Mouse (Mus musculus): Measurements from ENCODE around the gene Ctdnep1. TPM values are rescaled to one million over a fixed set of nuclear protein-coding genes. Genes with fewer than 3 reads are reported as not detected.

Gene Ctdnep1
- total RNA-seq, 2 experiments from 2014 or later, result 217 to 261 TPM

DNA sequence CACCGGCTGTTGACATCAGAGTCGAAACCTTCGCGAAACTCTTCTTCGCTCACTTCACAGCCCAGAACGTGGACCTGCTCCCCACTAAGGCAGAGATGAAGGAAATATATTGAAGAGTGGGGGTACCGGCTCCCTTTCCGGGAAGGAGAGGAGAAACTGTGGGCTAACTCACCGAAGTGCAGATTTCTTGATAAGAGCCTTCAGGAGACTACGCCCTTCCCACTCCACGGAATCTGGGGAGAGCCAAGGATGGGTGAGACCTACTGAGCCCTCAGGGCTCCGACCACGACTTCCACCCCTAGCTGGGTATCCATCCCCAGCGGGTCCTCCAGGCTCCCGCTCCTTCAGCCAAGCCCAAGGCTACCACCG, 1.1 kb upstream of the Ctdnep1 start:
- intact Hi-C loops (cut with DNase I), result loop anchor here (2.0 kb wide), 1 partner anchor 29 kb away; no protein-coding TSS in a partner anchor
- TF ChIP-seq CTCF (IDR thresholded peaks at IDR 0.05), result no peak
- DNase-seq, result no peak
- Histone ChIP-seq H3K4me3 (peak overlapping the region; percentile 92), H3K27ac (peak overlapping the region; percentile 99)

DNA sequence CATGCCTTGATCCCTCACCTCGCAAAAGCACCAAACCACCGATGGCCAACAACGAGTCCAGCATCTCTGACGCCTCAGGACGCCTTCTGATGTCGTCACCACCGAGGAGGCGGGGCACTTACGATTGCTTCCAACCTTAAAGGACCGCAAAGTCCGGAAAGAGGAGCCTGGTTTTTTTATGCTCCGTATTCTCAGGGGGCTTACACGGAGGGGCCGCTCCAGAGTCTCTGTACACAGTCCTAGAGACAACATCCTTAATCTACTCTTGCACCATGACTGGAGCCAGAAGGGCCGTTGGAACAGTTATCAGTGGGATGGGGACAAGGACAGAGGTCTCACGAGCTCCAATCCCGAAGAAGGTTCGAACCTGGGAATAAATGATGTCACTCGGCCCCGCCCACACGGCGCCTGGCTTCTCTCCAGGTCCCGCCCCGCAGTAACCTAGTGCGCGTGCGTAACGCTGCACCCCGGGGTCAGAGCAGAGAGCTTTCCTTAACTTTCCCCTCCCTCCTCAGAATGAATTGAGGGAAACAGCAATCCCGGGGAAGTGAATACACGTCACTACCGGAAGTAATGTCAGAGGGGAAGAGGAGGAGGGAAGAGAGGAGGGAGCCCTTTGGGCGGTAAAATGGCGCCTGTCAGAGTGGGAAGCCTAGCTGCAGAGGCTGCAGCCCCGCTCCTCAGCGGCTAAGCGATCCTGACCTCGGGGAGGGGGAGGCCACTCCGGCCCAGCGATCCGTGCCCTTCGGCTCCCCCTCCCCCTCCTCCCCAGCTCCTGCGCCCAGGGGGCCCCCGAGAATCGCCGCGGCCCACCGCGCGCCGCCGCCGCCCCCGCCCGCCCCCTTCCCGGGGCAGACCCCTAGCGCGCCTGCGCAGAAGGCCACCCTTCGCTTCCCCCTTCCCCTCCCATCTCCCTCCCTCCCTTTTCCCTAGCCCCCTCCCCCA, 488 bp upstream of the Ctdnep1 start:
- no peak for TF ChIP-seq CTCF (IDR thresholded peaks at IDR 0.05)
- intact Hi-C loops (cut with DNase I), result no loop called here
- Histone ChIP-seq H3K27ac (peak overlapping the region; percentile 99), H3K4me3 (peak overlapping the region; percentile 92)
- peak; percentile 95 for DNase-seq

GRCm38 (mm10) chr11:69982225-69982624, 1.3 kb downstream of the Ctdnep1 start, which contains the start of gene Elp5:
TSS of gene Elp5 (minus strand) at chr11:69982517.
- intact Hi-C loops (cut with DNase I), result no loop called here

GRCm38 (mm10) chr11:69982877-69983276, 1.9 kb downstream of the Ctdnep1 start:
- intact Hi-C loops (cut with DNase I), result no loop called here
- H3K27ac ChIP-seq, result peak overlapping the region; percentile 99
- peak overlapping the region; percentile 92 for H3K4me3 ChIP-seq
- TF ChIP-seq CTCF (IDR thresholded peaks at IDR 0.05), result no peak
- peak; percentile 84 for DNase-seq

More at GRCm38 (mm10) chr11:69982225-69982624, 1.3 kb downstream of the Ctdnep1 start, which contains the start of gene Elp5:
- peak within 1 kb of the TSS; percentile 99 for H3K27ac ChIP-seq
- peak within 1 kb of the TSS; percentile 92 for H3K4me3 ChIP-seq
- TF ChIP-seq CTCF (IDR thresholded peaks at IDR 0.05), result no peak
- DNase-seq, result no peak

DNA sequence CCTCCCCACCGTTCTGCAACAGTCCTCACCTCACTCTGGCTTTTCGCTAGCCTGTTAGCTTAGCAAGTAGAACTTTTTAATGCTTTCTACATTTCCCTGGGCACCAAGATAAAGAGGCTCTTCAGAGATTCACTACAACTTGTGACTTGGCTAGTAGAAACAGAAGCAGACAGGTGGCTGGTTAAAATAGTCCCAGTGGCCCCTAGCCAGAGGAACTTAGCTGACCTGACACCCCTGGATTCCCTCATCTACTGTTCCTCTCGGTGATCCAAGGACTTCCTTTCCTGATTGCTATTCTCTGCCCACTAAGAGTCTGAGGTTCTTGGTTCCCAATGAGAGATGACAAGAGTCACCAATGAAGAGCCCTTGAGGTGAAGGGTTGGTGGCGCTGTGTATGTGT, 2.4 kb downstream of the Ctdnep1 start:
- Histone ChIP-seq H3K27ac (peak overlapping the region; percentile 99), H3K4me3 (peak overlapping the region; percentile 92)
- TF ChIP-seq CTCF (IDR thresholded peaks at IDR 0.05), result no peak
- DNase-seq, result peak; percentile 78
- intact Hi-C loops (cut with DNase I), result no loop called here

DNA sequence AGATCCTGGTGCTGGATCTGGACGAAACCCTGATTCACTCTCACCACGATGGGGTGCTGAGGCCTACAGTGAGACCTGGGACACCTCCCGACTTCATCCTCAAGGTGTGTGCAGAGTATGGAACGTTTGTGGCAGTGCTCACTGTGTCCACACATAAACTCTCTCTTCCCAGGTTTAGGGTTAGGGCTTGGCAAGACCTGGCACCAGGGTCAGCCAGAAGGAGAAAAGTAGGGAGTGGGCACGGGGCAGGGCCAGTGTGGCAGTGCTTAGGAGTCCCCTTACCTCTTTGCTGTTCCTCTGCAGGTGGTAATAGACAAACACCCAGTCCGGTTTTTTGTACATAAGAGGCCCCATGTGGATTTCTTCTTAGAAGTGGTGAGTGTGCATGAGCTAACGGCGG, 3.5 kb downstream of the Ctdnep1 start:
- intact Hi-C loops (cut with DNase I), result no loop called here
- peak overlapping the region; percentile 99 for H3K27ac ChIP-seq
- DNase-seq, result no peak
- no peak for TF ChIP-seq CTCF (IDR thresholded peaks at IDR 0.05)
- peak overlapping the region; percentile 92 for H3K4me3 ChIP-seq

DNA sequence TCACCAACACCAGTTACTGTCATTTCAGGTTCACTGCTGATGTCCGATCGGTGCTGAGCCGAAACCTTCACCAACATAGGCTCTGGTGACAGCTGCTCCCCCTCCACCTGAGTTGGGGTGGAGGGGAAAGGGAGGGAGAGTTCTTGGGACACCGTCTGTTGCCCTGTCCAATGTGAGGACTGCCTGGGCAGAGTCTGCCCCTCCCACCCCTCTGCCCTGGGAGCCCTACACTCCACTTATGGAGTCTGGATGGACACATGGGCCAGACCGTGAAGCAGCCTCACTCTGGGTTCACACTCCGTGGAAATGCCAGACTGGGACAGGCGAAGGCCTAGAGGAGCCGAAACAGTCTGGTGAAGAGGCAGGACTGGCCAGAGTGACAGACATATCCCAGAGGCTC, 9.0 kb downstream of the Ctdnep1 start:
- DNase-seq, result no peak
- peak overlapping the region; percentile 99 for H3K27ac ChIP-seq
- intact Hi-C loops (cut with DNase I), result loop anchor here (10.0 kb wide), 3 partner anchors 325 to 655 kb away; partner anchors contain the start of genes Cd68, Kdm6b, Mpdu1 and Rnf167
- TF ChIP-seq CTCF (IDR thresholded peaks at IDR 0.05), result no peak
- peak overlapping the region; percentile 84; the same call in 1 of the 2 replicates for H3K4me3 ChIP-seq

GRCm38 (mm10) chr11:69990850-69991691, 10.1 kb downstream of the Ctdnep1 start, which contains the start of gene Gabarap:
TSS of gene Gabarap (plus strand) at chr11:69991143.
- intact Hi-C loops (cut with DNase I), result loop anchor here (10.0 kb wide), 3 partner anchors 326 to 654 kb away; partner anchors contain the start of genes Cd68, Kdm6b, Mpdu1 and Rnf167
- H3K4me3 ChIP-seq, result peak within 1 kb of the TSS; percentile 84
- DNase-seq, result peak; percentile 97
- no peak; the same call in 1 of the 2 replicates for TF ChIP-seq CTCF (IDR thresholded peaks at IDR 0.05)
- H3K27ac ChIP-seq, result peak within 1 kb of the TSS; percentile 99

- no peak for TF ChIP-seq CTCF (IDR thresholded peaks at IDR 0.05)
- intact Hi-C loops (cut with DNase I), result loop anchor here (10.0 kb wide), 3 partner anchors 327 to 653 kb away; partner anchors contain the start of genes Cd68, Kdm6b, Mpdu1 and Rnf167
- Histone ChIP-seq H3K27ac (peak overlapping the region; percentile 99), H3K4me3 (peak overlapping the region; percentile 84)
- DNase-seq, result no peak
These were observed 10.8 kb downstream of the Ctdnep1 start for GRCm38 (mm10) chr11:69991711-69992110.

GRCm38 (mm10) chr11:69992396-69992795, 11.4 kb downstream of the Ctdnep1 start:
- intact Hi-C loops (cut with DNase I), result loop anchor here (10.0 kb wide), 3 partner anchors 328 to 652 kb away; partner anchors contain the start of genes Cd68, Kdm6b, Mpdu1 and Rnf167
- H3K4me3 ChIP-seq, result peak overlapping the region; percentile 84
- no peak for TF ChIP-seq CTCF (IDR thresholded peaks at IDR 0.05)
- peak overlapping the region; percentile 99 for H3K27ac ChIP-seq
- no peak for DNase-seq

GRCm38 (mm10) chr11:69992932-69993331, 12.0 kb downstream of the Ctdnep1 start:
- no peak for DNase-seq
- H3K27ac ChIP-seq, result peak overlapping the region; percentile 99
- intact Hi-C loops (cut with DNase I), result loop anchor here (10.0 kb wide), 3 partner anchors 328 to 652 kb away; partner anchors contain the start of genes Cd68, Kdm6b, Mpdu1 and Rnf167
- TF ChIP-seq CTCF (IDR thresholded peaks at IDR 0.05), result no peak
- H3K4me3 ChIP-seq, result peak overlapping the region; percentile 84
